Mouse (Mus musculus) ES-Bruce4 (cell line): ENCODE data around the gene Ubxn1. TPM values are rescaled to one million over a fixed set of nuclear protein-coding genes. Genes with fewer than 3 reads are reported as not detected.
"Not testable (repeated sequence)": the region's sequence is repeated elsewhere in the genome, so short reads cannot be mapped to it uniquely, and the experiment has no call there.

Experiments used
- H3K27ac ChIP-seq: 2 replicates; pipeline ENCODE4 v1.5.1; 2012; ENCODE audit warnings: low read length, inconsistent platforms; ENCODE audit not compliant: insufficient read depth
- H3K27me3 ChIP-seq: 2 replicates; pipeline ENCODE4 v1.6.1; 2012; ENCODE audit warnings: mild to moderate bottlenecking, low read length, inconsistent platforms; ENCODE audit not compliant: control insufficient read depth, poor library complexity, insufficient read depth, severe bottlenecking
- H3K36me3 ChIP-seq: 2 replicates; pipeline ENCODE4 v1.6.1; 2012; ENCODE audit warnings: inconsistent platforms, mild to moderate bottlenecking, low read length, moderate library complexity; ENCODE audit not compliant: control insufficient read depth, poor library complexity, insufficient read depth, severe bottlenecking
- H3K4me1 ChIP-seq: one replicate; pipeline ENCODE4 v1.8.1; 2011; ENCODE audit warnings: low read length; ENCODE audit not compliant: control insufficient read depth, insufficient read depth
- H3K4me3 ChIP-seq: 2 replicates; pipeline ENCODE4 v1.5.1; 2011; ENCODE audit warnings: low read depth, mild to moderate bottlenecking, low read length
- H3K9ac ChIP-seq: 2 replicates; pipeline ENCODE4 v1.6.1; 2012; ENCODE audit warnings: low read depth, mild to moderate bottlenecking, inconsistent platforms; ENCODE audit not compliant: poor library complexity, severe bottlenecking
- H3K9me3 ChIP-seq: replicated peaks from 2 replicates; pipeline ENCODE4 v1.6.1; 2012; ENCODE audit warnings: mild to moderate bottlenecking, low read length, inconsistent platforms; ENCODE audit not compliant: control insufficient read depth, poor library complexity, insufficient read depth, severe bottlenecking
- CTCF ChIP-seq: IDR thresholded peaks from one replicate; pipeline ENCODE4 v1.8.1; 2011; ENCODE audit warnings: low read depth, low read length
- EP300 ChIP-seq: IDR thresholded peaks from 2 replicates; pipeline ENCODE4 v1.6.1; 2011; ENCODE audit warnings: low read depth, low read length; ENCODE audit not compliant: insufficient read depth
- POLR2A ChIP-seq: IDR thresholded peaks from one replicate; pipeline ENCODE4 v1.8.1; 2011; ENCODE audit warnings: low read length; ENCODE audit not compliant: insufficient read depth
- polyA plus RNA-seq: library from polyadenylated mRNA; stranded (reverse); fragments of >200 nt; gene quantifications from 2 replicates; pipeline ENCODE4 v1.2.4, GENCODE M21; 2011; ENCODE audit warnings: low read depth; ENCODE audit not compliant: missing spikeins, insufficient read depth, insufficient read length

Gene Ubxn1
- polyA plus RNA-seq: 189 and 201 TPM in 2 replicates

DNA sequence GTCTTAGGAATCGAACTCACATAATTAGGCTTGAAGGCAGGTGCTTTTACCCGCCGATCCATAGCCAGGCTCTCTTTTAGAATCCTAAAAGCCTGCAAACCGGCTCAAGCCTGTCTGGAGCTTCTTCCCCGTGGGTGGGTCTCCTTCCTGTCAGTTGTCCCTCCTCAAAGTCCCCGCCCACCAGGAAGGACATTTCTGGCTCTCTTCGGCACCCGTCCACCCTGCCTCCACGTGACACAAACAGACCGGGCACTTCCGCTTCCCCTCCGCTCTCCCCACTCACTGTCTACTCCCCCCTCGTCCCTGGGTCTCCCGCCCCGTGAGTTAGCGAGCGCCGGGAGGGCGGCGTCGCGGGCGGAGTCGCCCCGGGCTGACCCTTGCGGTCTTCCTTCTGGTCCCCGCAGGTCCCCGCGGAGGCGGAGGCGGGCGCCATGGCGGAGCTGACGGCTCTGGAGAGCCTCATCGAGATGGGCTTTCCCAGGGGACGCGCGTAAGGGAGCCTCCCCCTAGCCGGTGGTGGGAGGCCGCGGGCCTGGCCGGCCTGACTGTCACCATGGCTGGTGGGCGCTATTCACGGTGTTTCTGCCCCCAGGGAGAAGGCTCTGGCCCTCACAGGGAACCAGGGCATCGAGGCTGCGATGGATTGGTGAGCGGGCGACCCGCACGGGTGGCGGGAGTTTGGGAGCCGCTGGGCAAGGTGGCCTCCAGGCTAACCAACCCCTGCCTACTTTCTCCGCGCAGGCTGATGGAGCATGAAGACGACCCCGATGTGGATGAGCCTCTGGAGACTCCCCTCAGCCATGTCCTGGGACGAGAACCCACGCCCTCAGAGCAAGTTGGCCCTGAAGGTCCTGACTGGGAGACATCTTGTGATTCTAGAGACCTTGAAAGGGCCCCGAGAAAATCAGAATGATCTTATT, at the start of gene Ubxn1:
Gene Ubxn1 (plus strand): TSS at position 230 of the 920 bp plus-strand sequence.
- Histone ChIP-seq H3K9ac (peak within 1 kb of the TSS; percentile 91), H3K4me3 (peak within 1 kb of the TSS; percentile 89), H3K9me3 (no peaks in the 10 kb centered on the region), H3K36me3 (peaks cover 30% of the 10 kb centered on the region), H3K4me1 (no peaks in the 10 kb centered on the region), H3K27me3 (no peaks in the 10 kb centered on the region), H3K27ac (peak within 1 kb of the TSS; percentile 86)
- TF ChIP-seq POLR2A: no peak
- peak; percentile 73 for TF ChIP-seq EP300

GRCm38 (mm10) chr19:8822696-8823095, 48.6 kb upstream of the Ubxn1 start:
- TF ChIP-seq EP300 (no peak), CTCF (no peak), POLR2A (no peak)
- no peaks in the 10 kb centered on the region for H3K27me3 ChIP-seq
- H3K9me3 ChIP-seq: no peaks in the 10 kb centered on the region
- peaks cover 2% of the 10 kb centered on the region for H3K4me1 ChIP-seq
- peak overlapping the region; percentile 7; the same call in 1 of the 2 replicates for H3K9ac ChIP-seq
- no peak overlapping the region for H3K27ac ChIP-seq
- H3K4me3 ChIP-seq: no peak overlapping the region
- peaks cover 50% of the 10 kb centered on the region for H3K36me3 ChIP-seq

DNA sequence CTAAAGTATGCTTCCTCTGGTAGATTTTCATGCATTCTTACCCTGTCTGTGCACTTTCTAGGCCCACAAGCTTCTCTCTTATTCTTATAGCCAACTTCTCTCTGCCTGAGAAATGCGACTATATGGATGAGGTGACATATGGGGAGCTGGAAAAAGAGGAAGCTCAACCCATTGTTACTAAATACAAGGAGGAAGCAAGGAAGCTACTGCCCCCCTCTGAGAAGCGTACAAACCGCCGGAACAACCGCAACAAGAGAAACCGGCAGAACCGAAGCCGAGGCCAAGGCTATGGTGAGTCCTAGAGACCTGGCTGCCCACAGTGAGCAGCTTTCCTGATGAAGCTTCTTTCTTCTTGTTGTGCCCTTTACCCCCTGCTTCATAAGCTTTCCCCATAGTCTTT, 41.6 kb upstream of the Ubxn1 start, which contains the start of gene AC129217.1:
Gene AC129217.1 (plus strand): TSS at position 114 of the 400 bp plus-strand sequence.
- H3K4me1 ChIP-seq: no peaks in the 10 kb centered on the region
- H3K4me3 ChIP-seq: no peak within 1 kb of the TSS
- TF ChIP-seq EP300 (no peak), POLR2A (no peak), CTCF (no peak)
- H3K9ac ChIP-seq: no peak within 1 kb of the TSS
- peaks cover 94% of the 10 kb centered on the region for H3K36me3 ChIP-seq
- H3K27me3 ChIP-seq: no peaks in the 10 kb centered on the region
- no peaks in the 10 kb centered on the region for H3K9me3 ChIP-seq
- no peak within 1 kb of the TSS for H3K27ac ChIP-seq

- Histone ChIP-seq H3K4me1 (no peaks in the 10 kb centered on the region), H3K4me3 (no peak overlapping the region), H3K36me3 (peaks cover 85% of the 10 kb centered on the region), H3K27ac (no peak overlapping the region), H3K9ac (no peak overlapping the region), H3K9me3 (no peaks in the 10 kb centered on the region), H3K27me3 (no peaks in the 10 kb centered on the region)
- TF ChIP-seq CTCF: no peak
- no peak for TF ChIP-seq EP300
- TF ChIP-seq POLR2A: no peak
Observed at GRCm38 (mm10) chr19:8830664-8831063, 40.6 kb upstream of the Ubxn1 start.

GRCm38 (mm10) chr19:8831262-8831661, 40.0 kb upstream of the Ubxn1 start:
- Histone ChIP-seq H3K27ac (no peak overlapping the region), H3K36me3 (peaks cover 79% of the 10 kb centered on the region)
- TF ChIP-seq POLR2A: no peak
- TF ChIP-seq EP300: no peak
- TF ChIP-seq CTCF: no peak

DNA sequence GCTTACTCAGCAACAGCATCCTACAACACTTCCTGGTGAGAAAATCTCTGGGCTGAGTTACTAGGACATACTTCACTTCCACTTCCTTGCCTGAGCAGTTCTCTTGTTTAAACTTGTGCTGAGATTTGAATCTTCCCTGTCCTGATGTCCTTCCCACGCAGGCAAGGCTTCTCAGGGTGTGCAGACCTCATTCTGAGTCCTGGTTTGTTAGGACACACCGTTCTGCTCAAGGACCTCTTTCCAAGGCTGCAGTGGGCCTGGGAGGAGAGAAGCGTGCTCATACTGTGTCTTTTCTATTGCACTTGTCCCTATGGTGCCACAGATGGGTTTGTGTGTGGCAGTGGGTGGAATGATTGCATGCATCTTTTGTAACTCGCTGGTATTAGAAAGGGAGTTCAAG, 38.3 kb upstream of the Ubxn1 start:
- Histone ChIP-seq H3K27me3 (no peaks in the 10 kb centered on the region), H3K36me3 (peaks cover 63% of the 10 kb centered on the region), H3K4me3 (no peak overlapping the region), H3K27ac (no peak overlapping the region), H3K9ac (no peak overlapping the region), H3K9me3 (no peaks in the 10 kb centered on the region), H3K4me1 (no peaks in the 10 kb centered on the region)
- TF ChIP-seq CTCF: no peak
- TF ChIP-seq EP300: no peak
- no peak for TF ChIP-seq POLR2A

More at GRCm38 (mm10) chr19:8831262-8831661, 40.0 kb upstream of the Ubxn1 start:
- Histone ChIP-seq H3K4me1 (no peaks in the 10 kb centered on the region), H3K9ac (no peak overlapping the region), H3K9me3 (no peaks in the 10 kb centered on the region), H3K27me3 (no peaks in the 10 kb centered on the region), H3K4me3 (no peak overlapping the region)

GRCm38 (mm10) chr19:8836327-8836726, 35.0 kb upstream of the Ubxn1 start:
- Histone ChIP-seq H3K36me3 (peaks cover 32% of the 10 kb centered on the region), H3K27ac (peak overlapping the region; percentile 96), H3K9ac (peak overlapping the region; percentile 86; the same call in 1 of the 2 replicates)
- H3K9me3 ChIP-seq, H3K4me3 ChIP-seq, H3K27me3 ChIP-seq, H3K4me1 ChIP-seq: not testable (repeated sequence)
